Mouse (Mus musculus) G1E (cell line): ENCODE data around the gene Fance.

Experiments used
- CTCF ChIP-seq: IDR thresholded peaks from 2 replicates; pipeline ENCODE4 v1.5.1; 2012; ENCODE audit warnings: low read depth, low read length, inconsistent platforms, mixed read lengths
- GATA1 ChIP-seq: IDR thresholded peaks from 2 replicates; pipeline ENCODE4 v1.6.1; 2012; ENCODE audit warnings: borderline replicate concordance, low read length, inconsistent platforms, mixed read lengths
- TAL1 ChIP-seq: conservative IDR thresholded peaks from 2 replicates; pipeline ENCODE4 v1.6.1; 2012; ENCODE audit warnings: low read depth, low read length, inconsistent platforms, mixed read lengths

GRCm38 (mm10) chr17:28299669-28300320 is 13.5 kb upstream of the Fance start:
- TF ChIP-seq CTCF = no peak
- no peak for TF ChIP-seq TAL1
- no peak for TF ChIP-seq GATA1
